Mouse (Mus musculus) small intestine, adult 2 months (tissue): Measurements from ENCODE around the gene Adgrg5.
A peak's percentile ranks its signal among the peaks of the same experiment; 100 is the strongest.

ENCODE experiments used
- CTCF ChIP-seq: fragments of 200-500 bp; IDR thresholded peaks from 2 replicates; pipeline ENCODE4 v1.5.1; 2012; ENCODE audit warnings: low read depth, mild to moderate bottlenecking, control low read depth, inconsistent platforms, low read length, moderate library complexity, mixed read lengths; ENCODE audit not compliant: insufficient replicate concordance, insufficient read length; ENCODE audit errors: extremely low read depth
- POLR2A ChIP-seq: fragments of 200-500 bp; IDR thresholded peaks from 2 replicates; pipeline ENCODE4 v1.6.1; 2012; ENCODE audit warnings: low read depth, mild to moderate bottlenecking, control low read depth, inconsistent platforms, low read length, moderate library complexity

GRCm38 (mm10) chr8:94976651-94977417, 53.3 kb downstream of the Adgrg5 start:
- TF ChIP-seq CTCF: no peak
- TF ChIP-seq POLR2A: peak; percentile 75; the same call in 1 of the 2 replicates
